Mouse (Mus musculus): ENCODE measurements around the gene Hey2.

GRCm38 (mm10) chr10:30840824-30841223 is 1.8 kb downstream of the Hey2 start:
- TF ChIP-seq CTCF (IDR thresholded peaks at IDR 0.05): no peak
- TF ChIP-seq POLR2A (IDR thresholded peaks at IDR 0.05; ENCODE audit: insufficient read depth, low read depth, low read length): no peak
